7 mouse cellular contexts compared by ENCODE assay signal in the genomic region with DNA sequence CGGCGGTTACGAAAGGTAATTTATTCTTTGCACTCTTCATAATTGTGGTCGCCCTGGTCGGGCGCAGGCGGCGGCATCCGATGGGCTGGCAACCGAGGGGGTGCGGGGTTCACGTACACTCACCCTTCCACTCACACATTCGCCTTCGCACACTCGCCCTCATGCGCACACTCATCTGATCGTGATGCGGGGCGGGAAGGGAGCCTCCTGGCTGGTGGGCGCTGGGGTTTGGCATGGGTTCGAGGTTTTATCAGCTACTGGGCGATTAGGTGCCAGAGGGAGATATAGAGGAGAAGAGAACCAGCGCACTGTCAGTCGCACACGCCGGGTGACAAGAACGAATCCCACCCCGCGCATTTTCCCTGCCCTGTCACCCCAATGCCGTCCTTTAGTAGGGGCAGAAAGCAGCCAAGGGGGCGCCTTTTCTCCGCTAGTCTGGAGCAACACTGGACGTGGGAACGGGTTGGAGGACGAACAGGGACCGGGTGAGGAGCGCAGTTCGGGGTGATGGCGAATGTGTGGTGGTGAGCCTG. TPM values are rescaled to one million over a fixed set of nuclear protein-coding genes. Genes with fewer than 3 reads are reported as not detected.
DNase-seq lines count a peak whose midpoint lies in the region; ATAC-seq and TF ChIP-seq lines count a peak whose summit lies in the region.

No protein-coding gene starts in this region.

- peak overlapping the region; percentile 74 for H3K4me2 ChIP-seq in hindbrain, postnatal 0 days (ENCODE audit: low read depth, low read length)
- peak overlapping the region; percentile 86 for H3K4me2 ChIP-seq in limb, embryonic 12.5 days
- peak overlapping the region; percentile 98 for H3K4me2 ChIP-seq in midbrain, embryonic 11.5 days

- DNase-seq in adrenal gland, postnatal 10 days: peak; percentile 12
- peak; percentile 85 to 88 for DNase-seq in cerebellum, postnatal 10 days
- DNase-seq in gastrocnemius, postnatal 14 days: peak; percentile 22
- peak; percentile 69 for DNase-seq in hindbrain, postnatal 0 days (ENCODE audit: low spot score)
- peak; percentile 97 for DNase-seq in midbrain, embryonic 11.5 days (ENCODE audit: low spot score, missing footprints)
- DNase-seq in telencephalon, adult 2 months (ENCODE audit: low read depth, low spot score): peak; percentile 38

- peak; percentile 45 for TF ChIP-seq CTCF in hindbrain, postnatal 0 days (IDR thresholded peaks at IDR 0.05; ENCODE audit: low read depth)

- intact Hi-C loops in gastrocnemius, postnatal 14 days (cut with DNase I; ENCODE audit: low total_unique reads): no loop called here

- no peaks in the 10 kb centered on the region; the same call in 1 of the 2 replicates for H3K4me1 ChIP-seq in hindbrain, postnatal 0 days (ENCODE audit: insufficient read depth, low read length)
- peaks cover 12% of the 10 kb centered on the region for H3K4me1 ChIP-seq in limb, embryonic 12.5 days (replicated peaks)
- peaks cover 20% of the 10 kb centered on the region for H3K4me1 ChIP-seq in midbrain, embryonic 11.5 days (ENCODE audit: control insufficient read depth, insufficient read depth, low read length)

- peak overlapping the region; percentile 86 for H3K4me3 ChIP-seq in hindbrain, postnatal 0 days (ENCODE audit: low read length)
- peak overlapping the region; percentile 85 for H3K4me3 ChIP-seq in limb, embryonic 12.5 days (replicated peaks)
- H3K4me3 ChIP-seq in midbrain, embryonic 11.5 days (ENCODE audit: low read depth, low read length): peak overlapping the region; percentile 71

- H3K9me3 ChIP-seq in hindbrain, postnatal 0 days (ENCODE audit: low read length): no peaks in the 10 kb centered on the region
- H3K9me3 ChIP-seq in limb, embryonic 12.5 days: no peaks in the 10 kb centered on the region
- H3K9me3 ChIP-seq in midbrain, embryonic 11.5 days (ENCODE audit: control insufficient read depth, low read length): no peaks in the 10 kb centered on the region

- WGBS in hindbrain, postnatal 0 days: under 1% methylated on average over 39 of the region's 39 CpGs
- under 1% methylated on average over 39 of the region's 39 CpGs for WGBS in limb, embryonic 12.5 days
- under 1% methylated on average over 39 of the region's 39 CpGs for WGBS in midbrain, embryonic 11.5 days

- ATAC-seq in hindbrain, postnatal 0 days: peak; percentile 4; the same call in 1 of the 2 replicates
- ATAC-seq in limb, embryonic 12.5 days (ENCODE audit: insufficient number of reproducible peaks, insufficient read depth, low FRiP score, low TSS enrichment, low read depth): no peak
- ATAC-seq in midbrain, embryonic 11.5 days (ENCODE audit: low FRiP score): no peak

- H3K36me3 ChIP-seq in hindbrain, postnatal 0 days (ENCODE audit: insufficient read depth, low read length): no peaks in the 10 kb centered on the region
- no peaks in the 10 kb centered on the region for H3K36me3 ChIP-seq in limb, embryonic 12.5 days
- H3K36me3 ChIP-seq in midbrain, embryonic 11.5 days (ENCODE audit: control insufficient read depth, insufficient read depth, low read length): no peaks in the 10 kb centered on the region

- no peaks in the 10 kb centered on the region for H3K27me3 ChIP-seq in hindbrain, postnatal 0 days (ENCODE audit: insufficient read depth, low read length)
- H3K27me3 ChIP-seq in limb, embryonic 12.5 days: no peaks in the 10 kb centered on the region
- H3K27me3 ChIP-seq in midbrain, embryonic 11.5 days (ENCODE audit: control insufficient read depth, insufficient read depth, low read length): no peaks in the 10 kb centered on the region

- peak overlapping the region; percentile 99 for H3K27ac ChIP-seq in hindbrain, postnatal 0 days
- peak overlapping the region; percentile 99 for H3K27ac ChIP-seq in limb, embryonic 12.5 days
- peak overlapping the region; percentile 94 for H3K27ac ChIP-seq in midbrain, embryonic 11.5 days (ENCODE audit: low read depth, low read length)

- H3K9ac ChIP-seq in hindbrain, postnatal 0 days (replicated peaks; ENCODE audit: low read length): peak overlapping the region; percentile 79
- H3K9ac ChIP-seq in limb, embryonic 12.5 days (replicated peaks): peak overlapping the region; percentile 93
- H3K9ac ChIP-seq in midbrain, embryonic 11.5 days (ENCODE audit: low read length): peak overlapping the region; percentile 82

RNA-seq across cellular contexts. Expression of gene Adgrl3, which starts 1.5 kb away (rescaled TPM):
- 10 to 100 TPM in 1 of 2 experiments, 1 to 10 TPM in 1; 8.8 to 17.0 TPM for total RNA-seq in adrenal gland, postnatal 10 days (2021)
- 1 to 10 TPM; 4.0 to 4.1 TPM for total RNA-seq in gastrocnemius, postnatal 14 days (2021)
- total RNA-seq in hindbrain, postnatal 0 days (2014; rRNA removed): 186 and 196 TPM in 2 replicates
- polyA plus RNA-seq in hindbrain, postnatal 0 days (2015; fragmentation: Nextera tagmentation; extraction: Ambion mirVana): 50.1 and 52.7 TPM in 2 replicates
- 56.5 and 62.9 TPM in 2 replicates for polyA plus RNA-seq in limb, embryonic 12.5 days (2016; fragmentation: Nextera tagmentation; extraction: Ambion mirVana)
- 18.9 and 24.3 TPM in 2 replicates for polyA plus RNA-seq in midbrain, embryonic 11.5 days (2014; fragmentation: Nextera tagmentation; extraction: Ambion mirVana)

Comparison
In these comparisons a context has a peak if more than half of its experiments do, and no peak if none do; other contexts are left out.
1. DNase-seq: peak in every context shown above with its lines; median percentile 97 in midbrain, embryonic 11.5 days; 86 in cerebellum, postnatal 10 days; 69 in hindbrain, postnatal 0 days; 38 in telencephalon, adult 2 months; 22 in gastrocnemius, postnatal 14 days; 12 in adrenal gland, postnatal 10 days.
2. RNA of gene Adgrl3, which starts 1.5 kb away (total RNA-seq): 186 to 196 TPM in hindbrain, postnatal 0 days; 8.8 to 17.0 TPM in adrenal gland, postnatal 10 days and 4.0 to 4.1 TPM in gastrocnemius, postnatal 14 days; every median in the first group is over 10 times any median in the second.
3. Peak in every context shown above with its lines, with median percentiles within 50 percentile points of each other: H3K27ac ChIP-seq, H3K4me2 ChIP-seq, H3K4me3 ChIP-seq and H3K9ac ChIP-seq.